Mouse (Mus musculus) stomach, postnatal 0 days (tissue): Measurements from ENCODE around the gene Olfr1416. TPM values are rescaled to one million over a fixed set of nuclear protein-coding genes. Genes with fewer than 3 reads are reported as not detected.

ENCODE experiments used
- ATAC-seq: fragments of 200-750 bp; cut with Nextera tagmentation; 2 replicates; pipeline ENCODE4 v1.8.0; 2017; ENCODE audit not compliant: low FRiP score, low TSS enrichment
- DNase-seq: peaks from one replicate; pipeline ENCODE4 v3.0.0-alpha.2; 2016; ENCODE audit warnings: low spot score
- H3K27ac ChIP-seq: fragments of 300-500 bp; sonication (generic); replicated peaks from 2 replicates; pipeline ENCODE4 v1.5.1; 2014; ENCODE audit warnings: mild to moderate bottlenecking, control low read depth
- H3K27me3 ChIP-seq: fragments of 300-500 bp; sonication (generic); 2 replicates; pipeline ENCODE4 v1.6.1; 2014; ENCODE audit warnings: low read length; ENCODE audit not compliant: control insufficient read depth, insufficient read depth
- H3K36me3 ChIP-seq: fragments of 300-500 bp; sonication (generic); 2 replicates; pipeline ENCODE4 v1.6.1; 2014; ENCODE audit warnings: low read length, mixed read lengths; ENCODE audit not compliant: control insufficient read depth, insufficient read depth
- H3K4me1 ChIP-seq: fragments of 300-500 bp; sonication (generic); replicated peaks from 2 replicates; pipeline ENCODE4 v1.6.1; 2014; ENCODE audit warnings: antibody characterized with exemption; ENCODE audit not compliant: control insufficient read depth, insufficient read depth
- H3K4me2 ChIP-seq: fragments of 300-500 bp; sonication (generic); replicated peaks from 2 replicates; pipeline ENCODE4 v1.6.1; 2014; ENCODE audit warnings: low read depth, mild to moderate bottlenecking, control low read depth, moderate library complexity
- H3K4me3 ChIP-seq: fragments of 300-500 bp; sonication (generic); 2 replicates; pipeline ENCODE4 v1.5.1; 2014; ENCODE audit warnings: low read depth, low read length, control low read depth
- H3K9ac ChIP-seq: fragments of 300-500 bp; sonication (generic); 2 replicates; pipeline ENCODE4 v1.6.1; 2014; ENCODE audit warnings: mild to moderate bottlenecking, low read length, control low read depth, mixed read lengths
- H3K9me3 ChIP-seq: fragments of 300-500 bp; sonication (generic); 2 replicates; pipeline ENCODE4 v1.6.1; 2016; ENCODE audit warnings: low read length; ENCODE audit not compliant: control insufficient read depth
- CTCF ChIP-seq: IDR thresholded peaks from 2 replicates; pipeline ENCODE4 v1.5.1; 2016; ENCODE audit warnings: antibody characterized with exemption, low read depth, mild to moderate bottlenecking, moderate library complexity
- EP300 ChIP-seq: optimal IDR thresholded peaks from 2 replicates; pipeline ENCODE3; 2016; ENCODE audit warnings: antibody characterized with exemption
- WGBS: fragments of 180-500 bp; shearing (Covaris S2); extraction: QIAGEN DNeasy Blood & Tissue Kit; methylation state at CpG from one replicate; pipeline ENCODE4 v1.1.7; 2014; 5-methylcytosine and 5-hydroxymethylcytosine counted together
- polyA plus RNA-seq: library from polyadenylated mRNA; unstranded; fragments of >200 nt; fragmentation: Nextera tagmentation; extraction: Ambion mirVana; gene quantifications from 2 replicates; pipeline ENCODE4 v1.2.1, GENCODE M21; 2015

The Olfr1416 gene
- polyA plus RNA-seq, 1 experiment from 2014 or later, result not detected

GRCm38 (mm10) chr1:92496001-92496400 is 11.1 kb upstream of the Olfr1416 start, which contains the start of gene Olfr1415:
Gene Olfr1415 (minus strand): TSS chr1:92496101.
- no peak for DNase-seq
- Histone ChIP-seq H3K4me1 (no peaks in the 10 kb centered on the region), H3K36me3 (no peaks in the 10 kb centered on the region), H3K27ac (no peak within 1 kb of the TSS), H3K4me3 (no peak within 1 kb of the TSS), H3K9ac (no peak within 1 kb of the TSS), H3K9me3 (no peaks in the 10 kb centered on the region), H3K27me3 (no peaks in the 10 kb centered on the region), H3K4me2 (no peak within 1 kb of the TSS)
- TF ChIP-seq EP300 (no peak), CTCF (no peak)
- ATAC-seq, result no peak
- WGBS, result 88% methylated on average over 2 of the region's 2 CpGs

- no peak for TF ChIP-seq CTCF
- Histone ChIP-seq H3K9ac (peak overlapping the region; percentile 71), H3K4me3 (peak overlapping the region; percentile 96), H3K36me3 (peaks cover 3% of the 10 kb centered on the region; the same call in 1 of the 2 replicates), H3K27ac (peak overlapping the region; percentile 83), H3K4me2 (peak overlapping the region; percentile 95), H3K4me1 (0 out of 2 replicates have a peak, but pooled peaks cover 2% of the 10 kb centered on the region), H3K27me3 (no peaks in the 10 kb centered on the region), H3K9me3 (no peaks in the 10 kb centered on the region)
- 5% methylated on average over 10 of the region's 10 CpGs for WGBS
- no peak for DNase-seq
- peak; percentile 73 for ATAC-seq
Measured at GRCm38 (mm10) chr1:92474066-92474578, 10.8 kb downstream of the Olfr1416 start.

GRCm38 (mm10) chr1:92473165-92474041 is 11.5 kb downstream of the Olfr1416 start, which contains the start of gene Ndufa10:
Gene Ndufa10 (minus strand): TSS chr1:92473860.
- under 1% methylated on average over 67 of the region's 67 CpGs for WGBS
- no peak for TF ChIP-seq CTCF
- no peak for TF ChIP-seq EP300
- peak within 1 kb of the TSS; percentile 95 for H3K4me2 ChIP-seq
- H3K9ac ChIP-seq, result peak within 1 kb of the TSS; percentile 97
- H3K27ac ChIP-seq, result peak within 1 kb of the TSS; percentile 84
- H3K9me3 ChIP-seq, result no peaks in the 10 kb centered on the region
- peak; percentile 97 for DNase-seq
- H3K27me3 ChIP-seq, result no peaks in the 10 kb centered on the region
- H3K4me3 ChIP-seq, result peak within 1 kb of the TSS; percentile 96
- ATAC-seq, result peak; percentile 95
- H3K36me3 ChIP-seq, result peaks cover 3% of the 10 kb centered on the region; the same call in 1 of the 2 replicates
- H3K4me1 ChIP-seq, result 0 out of 2 replicates have a peak, but pooled peaks cover 2% of the 10 kb centered on the region

- Histone ChIP-seq H3K27ac (no peak overlapping the region), H3K4me3 (no peak overlapping the region), H3K4me2 (no peak overlapping the region), H3K27me3 (no peaks in the 10 kb centered on the region), H3K9ac (no peak overlapping the region), H3K4me1 (no peaks in the 10 kb centered on the region), H3K36me3 (peaks cover 28% of the 10 kb centered on the region), H3K9me3 (no peaks in the 10 kb centered on the region)
- no peak for DNase-seq
- TF ChIP-seq EP300 (no peak), CTCF (no peak)
- ATAC-seq, result no peak
- 82% methylated on average over 4 of the region's 4 CpGs for WGBS
Measured at GRCm38 (mm10) chr1:92468891-92469290, 16.0 kb downstream of the Olfr1416 start.

GRCm38 (mm10) chr1:92458416-92458815 is 26.5 kb downstream of the Olfr1416 start:
- Histone ChIP-seq H3K27me3 (no peaks in the 10 kb centered on the region), H3K4me3 (no peak overlapping the region), H3K9ac (no peak overlapping the region), H3K9me3 (no peaks in the 10 kb centered on the region), H3K36me3 (peaks cover 48% of the 10 kb centered on the region), H3K27ac (no peak overlapping the region), H3K4me2 (no peak overlapping the region), H3K4me1 (no peaks in the 10 kb centered on the region)
- WGBS, result 91% methylated on average over 6 of the region's 6 CpGs
- DNase-seq (no peak), ATAC-seq (no peak)
- TF ChIP-seq EP300 (no peak), CTCF (no peak)

- Histone ChIP-seq H3K27me3 (no peaks in the 10 kb centered on the region), H3K9me3 (no peaks in the 10 kb centered on the region), H3K9ac (no peak overlapping the region), H3K4me3 (no peak overlapping the region), H3K27ac (no peak overlapping the region), H3K4me2 (no peak overlapping the region), H3K36me3 (peaks cover 46% of the 10 kb centered on the region), H3K4me1 (no peaks in the 10 kb centered on the region)
- ATAC-seq (no peak), DNase-seq (no peak)
- TF ChIP-seq CTCF (no peak), EP300 (no peak)
Measured at GRCm38 (mm10) chr1:92457758-92458157, 27.2 kb downstream of the Olfr1416 start.
